Mouse (Mus musculus) CH12F3 (cell line): Measurements from ENCODE around the gene Jak3.

Experiments used
- in situ Hi-C: fragments of 300-500 bp; cut with MboI; formaldehyde crosslinking; loops from 2 replicates; pipeline ENCODE4 v1.14.3; 2020; ENCODE audit warnings: low sequenced_read_pairs

Gene Jak3

DNA sequence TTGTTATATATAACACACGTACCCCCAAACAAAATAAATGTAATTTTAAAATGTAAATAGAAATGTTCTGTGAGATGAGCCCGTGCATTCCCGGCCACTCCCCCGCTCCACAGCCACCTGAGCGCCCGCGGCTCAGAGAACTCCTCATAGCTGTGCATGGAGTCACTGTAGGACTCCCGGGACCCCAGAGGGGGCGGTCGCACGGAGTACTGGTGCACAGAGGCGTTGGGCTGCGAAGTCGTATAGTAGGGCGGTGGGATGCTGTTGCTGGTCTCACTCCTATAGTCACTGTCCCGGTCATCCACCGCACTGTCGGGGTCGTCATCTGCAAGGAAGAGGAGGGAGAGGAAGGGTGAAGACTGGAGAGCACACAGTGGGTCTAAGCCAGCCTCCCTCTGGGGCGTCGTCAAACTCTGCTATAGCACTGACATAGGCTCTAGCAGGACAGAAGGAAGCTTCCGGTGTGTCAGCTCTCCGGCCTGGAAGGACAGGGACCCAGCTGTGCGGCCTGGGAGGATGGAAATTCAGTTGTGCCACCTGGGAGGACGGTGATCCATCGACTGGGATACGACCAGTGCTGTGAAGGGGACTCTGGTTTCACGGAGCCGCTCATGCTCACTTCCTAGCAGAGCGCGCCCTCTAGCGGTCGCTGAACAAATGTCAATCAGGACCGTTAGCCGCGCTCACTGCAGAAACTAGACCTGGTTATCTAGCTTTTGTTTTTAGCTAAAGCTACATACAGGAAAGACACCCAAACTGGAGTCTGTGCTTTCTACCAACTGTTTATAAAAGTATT lies 15.6 kb upstream of the Jak3 start:
- in situ Hi-C loops, result no loop called here

DNA sequence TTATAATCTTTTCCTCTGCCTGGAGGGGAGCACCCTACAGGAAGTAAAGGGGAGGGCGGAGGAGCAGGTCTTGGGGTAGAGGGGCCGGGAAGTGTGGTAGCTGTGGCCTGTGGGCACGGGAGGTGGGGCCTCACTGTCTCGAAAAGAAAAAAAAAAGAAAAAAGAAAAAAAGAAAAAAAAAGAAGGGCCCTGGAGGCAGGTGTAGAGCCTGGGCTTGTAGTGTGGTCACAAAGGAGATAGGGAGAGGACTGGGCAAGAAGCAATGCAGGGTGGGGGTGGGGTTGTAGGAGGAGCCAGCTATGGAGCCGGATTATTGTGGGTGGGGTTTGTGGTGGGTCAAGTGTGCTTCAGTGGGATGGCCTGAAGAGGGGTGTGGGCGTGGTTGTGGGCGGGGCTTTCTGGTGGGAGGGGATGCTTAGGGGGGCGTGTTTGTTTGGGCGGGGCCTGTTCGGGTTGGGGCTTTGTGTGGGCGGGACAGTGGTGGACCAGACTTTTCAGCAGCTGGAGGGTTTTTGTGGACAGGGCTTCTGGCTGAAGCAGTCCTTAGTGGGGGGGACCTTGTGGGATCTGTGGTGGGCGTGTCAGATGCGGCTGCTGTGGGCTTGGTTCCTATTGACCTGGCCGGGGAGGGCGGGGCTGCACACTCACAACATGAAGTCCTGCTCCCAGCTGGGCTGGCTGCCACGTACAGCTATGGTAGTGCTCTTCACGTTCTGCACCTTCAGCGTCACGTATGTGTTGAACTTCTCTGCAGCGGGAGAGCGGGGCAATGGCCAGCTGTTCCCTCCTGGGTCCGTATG lies 10.6 kb upstream of the Jak3 start:
- in situ Hi-C loops, result no loop called here

DNA sequence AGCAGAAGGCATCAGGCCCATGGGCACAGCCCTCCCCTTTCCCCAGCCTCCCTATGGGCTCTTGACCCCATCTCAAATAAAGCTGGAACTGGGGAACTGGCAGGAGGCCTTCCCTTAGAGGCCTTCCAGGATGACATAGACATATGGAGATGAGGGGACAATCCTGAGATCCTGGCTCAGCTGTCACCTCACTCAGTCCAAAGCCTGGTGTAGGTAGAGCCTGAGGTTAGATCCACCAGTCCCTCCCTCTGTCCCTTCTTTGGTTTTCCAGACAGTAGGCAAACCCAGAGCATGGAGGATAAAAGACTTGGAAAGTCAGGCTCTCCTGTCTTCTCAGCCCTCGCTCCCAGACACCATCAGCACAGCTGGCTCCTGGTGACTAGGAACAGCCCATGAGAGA lies 9.2 kb upstream of the Jak3 start:
- in situ Hi-C loops, result no loop called here

DNA sequence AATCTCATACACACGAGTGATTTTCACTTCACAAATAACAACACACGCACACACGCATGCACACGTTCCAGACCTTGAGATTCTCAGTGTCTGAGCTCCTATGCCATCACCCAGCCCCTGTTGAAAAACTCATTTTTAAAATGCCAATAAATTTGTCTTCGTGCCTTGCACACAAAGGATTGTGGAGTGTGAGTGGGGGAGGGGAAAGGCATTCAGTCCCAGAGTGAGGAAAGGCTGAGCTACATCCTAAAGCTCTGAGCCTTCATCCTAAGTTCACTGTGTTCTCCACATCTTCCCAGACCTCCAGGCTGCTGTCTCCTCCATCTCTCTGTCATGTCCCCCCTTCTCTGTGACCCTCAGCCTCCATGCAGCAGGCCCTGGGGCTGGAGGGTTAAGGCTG lies 8.8 kb upstream of the Jak3 start:
- in situ Hi-C loops, result no loop called here

DNA sequence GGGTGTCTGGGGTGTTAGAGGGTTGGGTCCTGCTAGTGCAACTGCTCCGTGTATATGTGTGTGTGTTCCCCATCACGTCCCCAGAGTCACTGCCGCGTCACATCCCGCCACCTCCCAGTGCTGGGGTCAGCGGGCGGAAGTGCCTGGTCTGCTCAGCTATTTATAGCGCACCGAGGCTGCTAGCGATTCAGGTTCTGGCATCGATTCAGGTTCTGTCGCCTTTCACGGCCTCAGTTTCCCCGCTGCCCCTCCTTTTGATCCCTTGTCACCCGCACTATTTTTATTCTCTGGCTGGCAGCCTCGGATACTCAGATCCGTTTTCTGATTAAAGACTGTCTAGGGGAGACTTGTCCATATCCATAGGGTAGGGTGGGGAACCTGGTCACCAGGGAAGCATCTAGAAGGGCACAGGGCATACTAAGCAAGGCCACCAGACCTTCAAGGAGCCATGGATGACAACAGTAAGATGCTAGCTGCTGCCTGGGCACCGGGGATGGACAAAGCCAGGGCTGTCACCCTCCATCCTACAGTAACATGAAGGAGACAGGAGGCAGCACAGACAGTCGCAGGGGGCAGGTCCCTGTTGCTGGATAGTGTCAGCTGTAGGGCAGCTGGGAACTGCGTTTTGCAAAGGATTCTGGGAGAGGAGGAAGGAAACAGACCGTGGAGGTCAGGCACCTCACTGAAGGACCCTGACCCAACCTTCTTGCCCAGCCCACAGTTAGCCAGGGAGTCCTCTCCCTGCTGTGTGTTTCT lies 7.7 kb upstream of the Jak3 start:
- in situ Hi-C loops, result no loop called here

DNA sequence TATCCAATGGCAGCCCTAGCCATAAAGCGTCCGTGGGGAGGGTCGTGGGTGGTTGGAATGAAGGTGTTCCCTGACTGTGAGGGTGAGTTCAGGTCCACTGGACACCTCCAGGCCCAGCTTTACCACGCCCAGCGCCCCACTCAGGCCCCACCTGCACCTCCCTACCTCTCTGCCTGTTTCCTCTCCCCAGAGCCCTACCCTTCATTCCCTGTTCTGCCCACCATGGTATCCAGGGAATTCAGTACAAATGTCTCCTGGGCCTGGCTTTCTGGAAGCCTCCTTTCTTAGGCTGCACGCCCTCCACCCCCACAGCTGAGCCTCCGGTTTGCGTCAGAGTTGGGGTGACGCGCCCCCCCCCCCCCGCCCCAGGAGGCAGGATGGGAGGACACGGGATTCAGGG lies 5.9 kb upstream of the Jak3 start:
- in situ Hi-C loops, result no loop called here

DNA sequence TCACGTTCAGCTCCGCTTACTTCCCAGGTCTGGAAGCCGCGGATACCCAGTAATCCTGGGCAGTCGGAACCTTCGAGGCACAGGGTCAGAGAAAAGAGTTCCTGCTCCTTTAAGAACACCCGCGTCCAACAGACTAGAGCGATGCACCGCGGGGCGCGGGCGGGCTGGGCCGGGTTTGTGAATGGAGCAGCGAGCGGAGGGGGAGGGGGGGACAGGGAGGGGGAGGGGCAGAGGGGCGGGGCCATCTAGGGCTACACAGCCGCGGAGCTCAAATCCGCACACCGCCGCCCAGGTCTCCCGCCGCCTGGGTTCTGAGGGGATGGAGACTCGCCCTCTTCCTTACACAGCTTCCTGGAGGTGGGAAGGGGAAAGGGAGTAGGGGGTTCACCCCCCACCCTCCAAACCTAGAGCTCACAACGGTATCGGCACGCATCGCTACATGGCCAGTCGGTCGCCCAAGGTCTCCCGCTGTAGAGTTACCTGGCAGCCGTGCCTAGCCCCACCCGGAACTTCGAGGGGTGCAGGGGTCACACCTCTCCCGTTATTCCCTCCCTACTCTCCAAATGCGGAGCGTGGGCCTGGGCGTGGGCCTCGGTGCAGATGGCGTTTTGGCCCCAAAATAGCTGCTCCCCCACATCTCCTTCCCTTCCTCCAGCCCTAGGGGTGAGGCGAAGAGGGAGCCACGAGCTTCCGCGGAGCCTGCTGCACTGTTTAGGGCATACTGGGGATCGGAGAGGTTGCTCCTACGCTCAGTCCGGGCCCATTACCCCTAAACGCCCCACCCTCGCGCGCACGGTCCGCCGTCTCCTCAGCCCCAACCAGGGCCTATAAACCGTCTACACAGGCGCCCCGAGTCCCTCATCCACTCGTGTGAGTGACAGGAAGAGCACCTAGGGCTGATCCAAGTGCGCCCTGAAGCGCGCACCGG lies 5.2 kb upstream of the Jak3 start:
- in situ Hi-C loops, result no loop called here

DNA sequence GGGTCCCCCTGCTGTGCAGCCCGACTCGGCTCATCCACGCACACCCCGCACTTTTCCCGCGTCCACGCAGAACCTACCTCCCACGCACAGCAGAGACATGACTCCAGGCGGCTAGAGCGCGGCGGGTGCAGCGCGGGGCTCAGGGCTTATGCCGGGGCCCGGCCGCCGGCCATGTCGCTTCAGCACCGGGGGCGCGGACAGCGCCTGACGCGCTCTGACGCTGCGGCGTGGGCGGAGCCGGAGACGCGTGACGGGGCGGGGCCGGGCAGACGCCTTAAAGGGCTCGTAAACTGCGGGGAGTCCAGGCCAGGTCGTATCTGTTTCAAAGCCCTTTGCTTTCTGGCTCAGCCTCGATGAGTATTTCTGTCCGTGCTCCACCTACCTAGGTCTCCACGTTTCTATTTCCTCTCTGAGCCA lies 4.5 kb upstream of the Jak3 start, which contains the start of gene Unc13a:
Gene Unc13a (minus strand): TSS at position 209 of the 417 bp plus-strand sequence.
- in situ Hi-C loops, result no loop called here

DNA sequence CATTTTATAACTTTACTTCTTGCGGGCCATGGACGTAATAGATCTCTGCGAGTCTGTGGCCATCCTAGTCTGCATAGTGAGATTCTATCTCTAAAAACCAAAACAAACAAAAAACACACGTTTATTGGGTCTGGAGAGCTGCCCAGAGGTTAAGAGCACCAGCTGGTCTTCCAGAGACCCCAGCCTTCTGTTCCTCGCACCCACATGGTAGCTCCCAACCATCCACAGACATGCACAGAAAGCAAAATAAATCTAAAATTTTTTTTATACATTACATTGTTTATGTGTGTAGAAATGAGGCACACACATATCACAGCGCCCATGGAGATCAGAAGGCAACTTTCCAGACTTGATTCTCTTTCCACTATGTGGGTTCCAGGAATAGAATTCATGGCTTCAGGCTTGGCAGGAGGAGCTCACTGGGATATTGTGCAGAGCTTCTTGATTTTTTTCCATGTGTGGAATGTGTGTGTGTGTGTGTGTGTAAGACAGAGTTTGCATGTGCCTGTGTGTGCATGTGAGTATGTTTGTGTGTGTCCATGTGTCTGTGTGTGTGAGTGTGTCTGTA lies 3.8 kb upstream of the Jak3 start:
- in situ Hi-C loops, result no loop called here

DNA sequence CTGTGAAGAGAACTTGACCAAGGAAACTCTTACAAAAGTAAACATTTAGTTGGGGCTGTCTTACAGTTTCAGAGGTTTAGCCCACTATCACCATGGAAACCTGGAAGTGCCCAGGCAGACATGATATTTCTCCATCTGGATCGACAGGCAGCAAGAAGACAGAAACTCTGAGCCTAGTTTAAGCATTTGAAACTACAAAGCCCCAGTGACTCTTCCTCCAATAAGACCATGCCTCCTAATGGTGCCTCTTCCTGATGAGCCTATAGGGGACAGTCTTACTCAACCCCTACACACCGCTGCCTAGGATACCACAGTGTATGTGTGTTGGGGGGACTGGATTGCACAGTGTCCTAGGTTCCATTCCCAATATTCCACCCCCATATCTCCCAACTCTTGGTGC lies 2.0 kb upstream of the Jak3 start:
- in situ Hi-C loops, result no loop called here

DNA sequence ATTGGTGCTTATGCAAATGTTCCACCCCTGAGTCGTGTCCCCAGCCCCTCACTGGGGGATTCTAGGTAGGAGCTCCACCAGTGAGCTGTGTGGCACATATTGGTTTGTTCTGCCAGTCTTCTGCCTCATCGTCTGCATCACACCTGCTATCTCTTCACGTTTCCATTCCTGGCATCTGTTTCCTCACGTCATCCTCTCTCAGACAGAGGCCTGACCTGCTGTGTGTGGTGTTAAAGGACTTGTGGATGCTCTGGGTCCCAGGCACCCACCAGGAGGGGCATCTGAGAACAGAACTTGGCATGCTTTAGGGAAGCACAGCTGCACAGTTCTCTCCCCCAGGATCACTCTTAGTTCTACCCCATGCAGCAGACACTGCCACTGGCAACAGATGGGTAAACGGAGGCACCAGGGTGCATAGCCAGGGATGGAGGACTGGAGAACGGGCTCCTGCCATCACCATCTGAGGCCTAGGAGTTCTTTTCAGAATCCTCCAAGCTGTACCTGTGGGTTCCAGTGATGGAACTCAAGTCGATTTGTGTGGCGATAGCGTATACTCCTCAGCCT lies 558 bp upstream of the Jak3 start:
- in situ Hi-C loops, result no loop called here

DNA sequence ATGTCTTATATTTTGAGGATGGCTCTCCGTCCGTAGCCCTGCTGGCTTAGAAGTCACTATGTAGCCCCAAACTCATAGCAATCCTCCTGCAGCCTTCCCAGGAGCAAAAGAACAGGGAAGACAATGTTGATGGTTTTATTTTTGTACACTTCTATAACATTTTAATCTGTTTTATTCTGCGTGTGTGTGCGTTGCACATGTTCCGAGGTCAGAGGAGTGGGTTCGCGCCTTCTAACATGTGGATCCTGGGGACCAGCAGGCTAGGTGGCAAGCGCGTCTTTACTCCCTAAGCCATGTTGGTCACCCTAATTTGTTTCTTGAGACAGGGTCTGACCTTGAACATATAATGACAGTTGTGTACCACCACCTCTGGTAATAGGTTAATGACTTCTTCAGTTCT lies 707 bp downstream of the Jak3 start:
- in situ Hi-C loops, result no loop called here

DNA sequence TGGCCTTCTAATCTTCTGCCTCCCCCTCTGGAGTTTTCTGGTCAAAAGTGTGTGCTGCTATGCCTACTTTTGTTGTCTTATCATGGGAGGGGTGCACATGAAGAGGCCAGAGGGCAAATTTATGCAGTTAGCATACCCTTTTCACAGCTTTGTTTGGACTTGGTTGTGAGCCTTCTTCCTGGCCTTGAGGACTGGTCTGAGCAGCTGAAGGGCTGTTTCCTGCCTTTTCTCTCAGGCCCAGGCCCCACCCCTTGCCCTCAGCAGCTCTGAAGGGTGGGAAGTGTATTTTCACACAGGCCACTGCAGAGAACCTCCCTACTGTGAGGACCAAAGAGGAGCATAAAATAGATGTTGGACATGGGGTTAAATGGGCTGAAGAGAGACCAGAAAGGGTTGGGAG lies 1.5 kb downstream of the Jak3 start:
- in situ Hi-C loops, result no loop called here

DNA sequence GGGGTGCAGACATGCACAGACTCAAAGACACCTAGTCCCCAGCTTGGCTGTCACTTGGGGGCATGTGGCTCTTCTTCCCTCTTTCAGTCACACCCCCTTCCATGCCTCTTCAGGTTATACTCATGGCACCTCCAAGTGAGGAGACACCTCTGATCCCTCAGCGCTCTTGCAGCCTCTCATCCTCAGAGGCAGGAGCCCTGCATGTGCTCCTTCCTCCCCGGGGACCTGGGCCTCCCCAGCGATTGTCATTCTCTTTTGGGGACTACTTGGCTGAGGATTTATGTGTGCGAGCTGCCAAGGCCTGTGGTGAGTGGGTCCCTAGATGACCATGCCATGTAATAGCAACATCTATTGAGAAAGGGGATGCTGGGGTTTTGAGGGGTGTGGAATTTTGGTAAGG lies 2.1 kb downstream of the Jak3 start:
- in situ Hi-C loops, result no loop called here

DNA sequence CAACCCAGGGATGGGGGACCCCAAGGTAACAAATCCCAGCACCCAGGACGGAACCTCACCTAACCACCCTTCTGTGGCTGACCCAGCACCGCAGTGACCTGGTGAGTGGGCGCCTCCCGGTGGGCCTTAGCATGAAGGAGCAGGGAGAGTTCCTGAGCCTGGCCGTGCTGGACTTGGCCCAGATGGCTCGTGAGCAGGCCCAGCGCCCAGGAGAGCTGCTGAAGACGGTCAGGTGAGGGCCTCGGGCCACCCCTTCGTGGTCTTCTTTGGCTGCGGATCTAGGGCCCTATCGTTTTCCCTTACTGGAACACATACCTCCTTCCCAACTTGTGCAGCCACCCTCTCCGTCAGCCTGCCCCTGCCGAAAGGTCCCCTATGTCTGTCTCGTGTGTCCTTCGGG lies 3.0 kb downstream of the Jak3 start:
- in situ Hi-C loops, result no loop called here

DNA sequence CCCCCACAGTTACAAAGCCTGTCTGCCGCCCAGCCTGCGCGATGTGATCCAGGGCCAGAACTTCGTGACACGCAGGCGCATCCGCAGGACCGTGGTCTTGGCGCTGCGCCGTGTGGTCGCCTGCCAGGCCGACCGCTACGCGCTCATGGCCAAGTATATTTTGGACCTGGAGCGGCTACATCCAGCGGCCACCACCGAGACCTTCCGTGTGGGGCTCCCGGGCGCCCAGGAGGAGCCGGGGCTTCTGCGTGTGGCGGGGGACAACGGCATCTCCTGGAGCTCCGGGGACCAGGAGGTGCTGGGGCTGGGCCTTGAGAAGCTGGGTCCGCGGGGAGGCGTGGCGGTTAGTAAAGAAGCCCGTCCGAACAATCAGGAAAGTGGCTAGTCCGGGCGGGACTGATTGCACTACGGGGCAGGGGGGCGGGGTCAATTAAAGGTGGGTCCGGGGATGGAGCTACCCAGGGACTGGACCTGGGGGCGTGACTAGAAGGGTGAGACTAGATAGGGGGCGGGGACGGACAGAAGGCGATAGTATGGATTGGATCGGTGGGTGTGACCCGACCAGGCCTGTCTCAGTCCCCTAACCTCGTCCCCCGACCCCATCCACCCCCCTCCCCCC lies 3.6 kb downstream of the Jak3 start:
- in situ Hi-C loops, result no loop called here

DNA sequence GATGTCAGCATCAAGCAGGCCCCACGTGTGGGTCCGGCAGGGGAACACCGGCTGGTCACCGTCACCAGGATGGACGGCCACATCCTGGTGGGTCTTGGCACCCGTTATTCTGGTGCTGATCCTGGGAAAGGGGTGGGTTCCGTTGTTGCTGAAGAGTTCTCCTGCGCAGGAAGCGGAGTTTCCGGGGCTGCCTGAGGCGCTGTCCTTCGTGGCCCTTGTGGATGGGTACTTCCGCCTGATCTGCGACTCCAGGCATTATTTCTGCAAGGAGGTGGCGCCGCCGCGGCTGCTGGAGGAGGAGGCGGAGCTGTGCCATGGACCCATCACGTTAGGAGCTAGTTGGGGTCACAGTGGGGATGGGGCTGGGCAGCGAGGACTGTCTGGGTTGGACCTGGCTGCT lies 4.4 kb downstream of the Jak3 start:
- in situ Hi-C loops, result no loop called here

DNA sequence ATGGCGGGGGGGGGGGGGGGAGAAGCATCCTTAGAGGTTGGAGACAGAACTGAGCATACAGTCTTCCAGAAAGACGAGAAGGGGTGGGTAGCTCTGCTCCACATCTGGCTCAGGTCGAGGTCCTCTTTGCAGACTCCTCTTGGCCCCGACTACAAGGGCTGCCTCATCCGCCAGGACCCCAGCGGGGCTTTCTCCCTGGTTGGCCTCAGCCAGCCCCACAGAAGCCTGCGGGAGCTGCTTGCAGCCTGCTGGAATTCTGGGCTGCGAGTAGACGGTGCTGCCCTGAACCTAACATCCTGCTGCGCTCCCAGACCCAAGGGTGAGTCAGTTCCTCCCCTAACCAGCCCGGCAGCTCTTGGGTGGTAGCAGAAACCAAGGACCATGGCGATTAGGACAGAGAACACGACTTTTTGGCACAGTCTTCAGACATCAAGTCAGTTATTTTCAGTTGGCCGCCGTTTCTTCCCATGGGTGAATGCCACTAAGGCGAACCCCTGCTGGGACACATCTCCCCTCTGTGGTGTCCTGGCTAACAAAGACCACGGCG lies 5.3 kb downstream of the Jak3 start:
- in situ Hi-C loops, result no loop called here

DNA sequence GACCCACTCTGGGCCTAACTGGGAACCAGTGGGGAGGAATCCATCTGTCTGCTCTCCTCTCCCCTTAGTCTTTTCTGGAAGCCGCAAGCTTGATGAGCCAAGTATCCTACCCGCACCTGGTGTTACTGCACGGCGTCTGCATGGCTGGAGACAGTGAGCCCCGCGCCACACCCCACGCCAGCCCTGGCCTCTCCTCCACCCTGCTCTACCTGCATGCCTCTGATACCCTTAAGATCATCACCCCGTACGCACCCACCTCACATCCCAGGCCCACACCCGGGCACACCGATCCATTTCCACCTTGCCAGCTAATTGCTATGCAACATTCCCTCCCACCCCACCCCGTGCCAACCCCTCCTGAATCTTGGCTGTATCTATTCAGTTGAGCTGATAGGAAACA lies 6.7 kb downstream of the Jak3 start:
- in situ Hi-C loops, result no loop called here
